Mouse (Mus musculus): ENCODE results near the gene Setdb2. TPM values are rescaled to one million over a fixed set of nuclear protein-coding genes. Genes with fewer than 3 reads are reported as not detected.

Gene Setdb2
- polyA plus RNA-seq (2015; fragmentation: Nextera tagmentation; extraction: Ambion mirVana) = 8.2 and 8.3 TPM in 2 replicates

DNA sequence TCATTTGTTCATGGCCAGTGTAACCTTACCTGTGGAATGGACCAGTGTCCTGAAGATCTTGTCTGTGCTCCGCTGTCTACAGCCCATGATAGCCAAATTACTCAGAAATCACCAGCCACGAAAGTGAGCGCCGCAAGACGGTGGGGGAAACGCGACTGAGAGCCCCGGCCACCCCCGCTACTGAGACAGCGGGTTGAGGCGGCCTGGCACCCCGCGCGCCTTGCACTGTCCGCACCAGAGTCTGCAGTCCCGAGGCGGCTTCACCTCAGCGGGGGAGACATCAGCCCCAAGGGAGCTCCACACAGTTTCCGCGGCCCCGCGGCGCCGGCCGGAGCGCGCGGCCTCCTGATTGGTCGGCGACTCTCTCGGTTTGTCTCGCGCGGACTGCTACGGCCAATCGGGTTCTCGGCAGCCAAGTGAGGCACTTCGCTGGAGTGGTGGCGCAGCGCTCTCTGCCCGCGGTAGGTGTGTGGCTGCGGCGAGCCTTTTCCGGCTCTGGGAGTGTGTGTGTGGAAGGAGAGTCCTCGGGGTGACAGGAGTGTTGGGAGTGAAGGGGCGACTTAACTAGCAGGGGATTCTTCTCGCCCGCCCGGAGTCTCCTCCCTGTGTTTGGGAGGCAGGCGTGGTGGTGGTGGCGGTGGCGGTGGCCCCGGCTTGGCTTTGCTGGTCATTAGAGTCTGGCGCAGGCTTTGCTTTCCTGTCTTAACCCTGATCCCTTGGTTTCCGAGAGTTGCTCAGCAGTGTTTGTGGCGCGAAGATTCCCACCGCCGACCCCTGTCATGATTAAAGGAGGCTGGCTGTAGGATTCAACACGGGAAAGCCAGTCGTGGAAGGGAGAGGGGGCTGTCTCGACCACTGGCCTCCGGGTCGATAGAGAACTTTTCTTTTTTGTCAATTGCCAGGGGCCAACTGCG is at the start of gene Setdb2, which contains the start of gene Cab39l:
TSS of gene Setdb2 (minus strand) at position 327 of the 914 bp plus-strand sequence.
TSS of gene Cab39l (plus strand) at position 415 of the 914 bp plus-strand sequence.
- Histone ChIP-seq H3K27me3 (no peaks in the 10 kb centered on the region), H3K4me2 (peak within 1 kb of the TSS; percentile 88), H3K4me1 (replicated peaks) (peaks cover 17% of the 10 kb centered on the region), H3K4me3 (peak within 1 kb of the TSS; percentile 66), H3K9me3 (no peaks in the 10 kb centered on the region), H3K9ac (peak within 1 kb of the TSS; percentile 83), H3K27ac (peak within 1 kb of the TSS; percentile 83), H3K36me3 (no peaks in the 10 kb centered on the region)
- ATAC-seq (ENCODE audit: low FRiP score) = peak; percentile 100
- WGBS = under 1% methylated on average over 65 of the region's 66 CpGs

DNA sequence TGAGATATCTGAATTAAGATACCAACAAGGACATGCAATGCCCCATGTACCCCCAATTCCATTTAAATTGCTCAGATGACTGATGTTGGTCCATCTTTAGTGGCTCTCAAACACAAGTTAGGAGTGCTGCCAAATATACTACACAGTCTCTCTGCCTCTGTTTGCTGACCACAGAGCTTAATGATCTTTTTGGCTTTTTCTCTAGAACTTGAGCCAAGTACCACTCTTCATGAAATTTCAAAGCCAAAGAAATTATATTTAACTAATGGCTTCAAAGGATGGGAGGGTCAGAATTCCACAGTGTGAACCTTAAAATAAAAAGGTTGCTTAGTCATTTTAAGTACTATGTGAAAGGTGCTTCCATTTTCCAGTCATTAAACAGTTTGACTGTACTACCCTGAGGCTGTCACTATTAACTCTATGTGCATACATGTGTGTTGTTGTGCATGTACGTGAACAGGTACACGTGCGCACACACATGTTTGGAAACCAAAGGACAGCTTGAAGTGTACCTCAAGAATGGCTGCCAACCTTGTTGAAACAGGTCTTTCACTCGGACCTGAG is 44.6 kb upstream of the Setdb2 start:
- H3K4me2 ChIP-seq = no peak overlapping the region
- no peak for ATAC-seq (ENCODE audit: low FRiP score)

DNA sequence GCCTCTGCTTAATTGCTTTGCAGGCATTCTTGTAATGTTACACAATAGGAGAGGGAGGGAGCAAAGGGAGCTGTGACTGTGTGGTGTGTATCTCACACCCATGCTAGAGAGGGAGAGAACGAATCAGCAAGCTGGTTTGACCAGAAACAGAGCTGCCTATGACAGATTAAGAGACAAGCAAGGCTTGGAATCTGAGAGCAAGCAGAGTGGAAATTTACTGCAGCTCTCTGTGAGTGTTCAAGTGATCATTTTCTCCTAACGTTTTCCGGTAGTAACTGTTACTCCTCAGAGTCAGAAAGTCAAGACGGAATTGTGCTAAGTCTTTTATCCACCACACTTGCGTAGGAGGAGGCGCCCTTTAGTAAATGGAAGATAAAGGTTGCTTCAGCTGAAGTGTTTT is 38.0 kb upstream of the Setdb2 start:
- 68% methylated on average over 6 of the region's 6 CpGs for WGBS
- H3K4me1 ChIP-seq (replicated peaks) = no peaks in the 10 kb centered on the region
- no peaks in the 10 kb centered on the region for H3K9me3 ChIP-seq
- H3K27me3 ChIP-seq = no peaks in the 10 kb centered on the region
- no peak for ATAC-seq (ENCODE audit: low FRiP score)
- H3K4me2 ChIP-seq = no peak overlapping the region
- no peak overlapping the region for H3K4me3 ChIP-seq
- H3K9ac ChIP-seq = no peak overlapping the region
- no peak overlapping the region for H3K27ac ChIP-seq
- H3K36me3 ChIP-seq = no peaks in the 10 kb centered on the region

More for the DNA sequence above, 44.6 kb upstream of the Setdb2 start:
- Histone ChIP-seq H3K4me1 (replicated peaks) (no peaks in the 10 kb centered on the region), H3K9ac (no peak overlapping the region), H3K9me3 (no peaks in the 10 kb centered on the region), H3K36me3 (no peaks in the 10 kb centered on the region), H3K27me3 (no peaks in the 10 kb centered on the region), H3K4me3 (no peak overlapping the region), H3K27ac (no peak overlapping the region)
- WGBS = 93% methylated on average over 4 of the region's 4 CpGs

DNA sequence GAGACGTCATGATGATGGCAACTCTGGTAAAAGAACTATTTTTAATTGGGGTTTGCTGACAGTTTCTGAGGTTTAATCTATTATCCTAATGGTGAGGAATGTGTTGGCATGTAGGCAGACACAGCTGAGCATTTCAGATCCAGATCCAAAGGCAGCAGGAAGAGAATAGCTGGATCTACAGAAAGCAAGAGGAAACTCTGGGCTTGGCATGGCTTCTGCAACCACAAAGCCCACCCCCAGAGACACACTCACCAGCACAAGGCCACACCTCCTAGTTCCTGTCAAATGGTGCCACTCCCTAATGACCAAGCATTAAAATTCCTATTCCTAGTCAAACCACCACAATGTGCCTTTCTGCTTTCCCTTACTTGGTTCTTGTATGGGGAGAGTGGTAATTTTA is 30.1 kb upstream of the Setdb2 start:
- no peaks in the 10 kb centered on the region for H3K9me3 ChIP-seq
- H3K4me2 ChIP-seq = no peak overlapping the region
- no peaks in the 10 kb centered on the region for H3K4me1 ChIP-seq (replicated peaks)
- H3K36me3 ChIP-seq = no peaks in the 10 kb centered on the region
- WGBS = 93% methylated on average over 1 of the region's 1 CpGs
- no peak overlapping the region for H3K9ac ChIP-seq
- no peak overlapping the region for H3K27ac ChIP-seq
- no peak overlapping the region for H3K4me3 ChIP-seq
- no peak for ATAC-seq (ENCODE audit: low FRiP score)
- H3K27me3 ChIP-seq = no peaks in the 10 kb centered on the region

DNA sequence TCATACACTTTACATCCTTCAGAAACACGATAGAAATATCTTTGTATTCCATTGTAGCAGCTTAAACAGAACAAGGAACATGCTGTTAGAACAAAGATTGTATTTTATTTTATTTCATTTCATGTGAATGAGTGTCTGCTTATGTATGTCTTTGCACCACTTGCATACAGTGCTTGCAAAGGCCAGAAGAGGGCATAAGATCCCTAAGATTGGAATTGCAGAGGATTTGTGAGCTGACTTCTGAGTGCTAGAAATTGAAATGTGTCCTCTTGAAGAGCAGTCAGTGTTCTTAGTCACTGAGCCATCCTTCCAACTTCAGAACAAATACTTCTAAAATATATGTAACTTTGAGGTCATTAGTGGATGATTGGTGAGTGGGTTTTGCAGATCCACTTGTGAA is 27.1 kb upstream of the Setdb2 start:
- no peak for ATAC-seq (ENCODE audit: low FRiP score)
- Histone ChIP-seq H3K4me2 (no peak overlapping the region), H3K27ac (no peak overlapping the region), H3K4me1 (replicated peaks) (no peaks in the 10 kb centered on the region), H3K36me3 (0 out of 2 replicates have a peak, but pooled peaks cover 2% of the 10 kb centered on the region), H3K9ac (no peak overlapping the region), H3K27me3 (no peaks in the 10 kb centered on the region), H3K4me3 (no peak overlapping the region), H3K9me3 (no peaks in the 10 kb centered on the region)
- 73% methylated on average over 1 of the region's 1 CpGs for WGBS

DNA sequence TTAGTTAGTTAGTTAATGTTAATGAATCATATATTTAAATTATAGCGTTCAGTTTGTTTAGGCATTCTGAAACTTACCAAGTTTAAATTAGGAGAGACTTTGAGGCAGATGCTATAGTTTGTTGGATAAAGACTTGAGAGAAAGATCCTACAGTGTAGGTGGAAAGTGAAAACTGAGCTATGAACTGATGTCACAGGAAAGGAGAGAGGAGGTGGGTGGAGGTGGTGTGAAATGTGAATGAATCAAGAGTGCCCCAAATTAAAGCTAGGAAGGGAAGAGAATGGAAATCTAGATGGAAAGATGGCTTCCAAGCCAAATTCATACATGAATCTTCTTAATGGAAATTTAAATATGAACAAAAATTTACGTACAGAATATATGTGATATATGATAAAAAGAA is 25.8 kb upstream of the Setdb2 start:
- Histone ChIP-seq H3K27ac (no peak overlapping the region), H3K4me2 (no peak overlapping the region), H3K36me3 (0 out of 2 replicates have a peak, but pooled peaks cover 5% of the 10 kb centered on the region), H3K9me3 (no peaks in the 10 kb centered on the region), H3K9ac (no peak overlapping the region), H3K27me3 (no peaks in the 10 kb centered on the region), H3K4me3 (no peak overlapping the region), H3K4me1 (replicated peaks) (no peaks in the 10 kb centered on the region)
- no peak for ATAC-seq (ENCODE audit: low FRiP score)
- WGBS = 96% methylated on average over 2 of the region's 2 CpGs

DNA sequence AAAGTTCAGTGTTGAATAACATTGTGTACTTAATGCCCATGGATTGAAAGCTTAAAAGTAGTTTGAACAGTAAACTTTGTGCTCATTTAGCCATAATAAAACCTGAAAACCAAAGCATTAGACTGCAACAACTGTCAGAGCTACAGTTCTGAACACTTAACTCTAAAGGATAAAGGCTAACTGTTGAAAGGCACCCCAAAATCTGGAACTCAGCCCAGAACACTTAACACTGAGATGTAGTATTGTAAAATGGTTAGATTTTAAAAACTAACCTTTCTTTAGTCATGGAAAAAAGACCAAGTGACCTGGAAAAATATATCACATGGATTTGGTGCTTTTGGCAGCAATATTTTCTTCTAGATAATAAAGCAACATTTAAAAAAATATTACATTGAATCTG is 7.3 kb upstream of the Setdb2 start:
- peaks cover 9% of the 10 kb centered on the region; the same call in 1 of the 2 replicates for H3K9me3 ChIP-seq
- no peaks in the 10 kb centered on the region for H3K4me1 ChIP-seq (replicated peaks)
- no peak overlapping the region for H3K9ac ChIP-seq
- no peak overlapping the region for H3K27ac ChIP-seq
- no peak overlapping the region for H3K4me3 ChIP-seq
- ATAC-seq (ENCODE audit: low FRiP score) = no peak
- H3K27me3 ChIP-seq = no peaks in the 10 kb centered on the region
- no peak overlapping the region for H3K4me2 ChIP-seq
- H3K36me3 ChIP-seq = no peaks in the 10 kb centered on the region

DNA sequence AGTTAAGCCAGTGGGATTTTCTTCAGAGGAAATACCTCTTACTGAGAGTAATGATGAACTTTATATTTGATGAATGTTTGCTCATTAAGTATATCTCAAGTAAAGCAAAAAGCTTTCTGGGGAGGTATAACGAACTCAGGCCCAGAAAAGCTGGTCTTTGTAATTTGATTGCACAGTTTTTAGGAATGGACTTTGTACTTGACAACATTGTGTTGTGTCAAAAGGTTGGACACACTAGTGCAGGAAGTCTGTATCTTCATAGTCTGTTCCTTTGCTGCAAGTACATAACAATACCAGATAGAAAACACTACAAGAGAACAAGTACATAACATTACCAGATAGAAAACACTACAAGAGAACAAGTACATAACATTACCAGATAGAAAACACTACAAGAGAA is 4.7 kb upstream of the Setdb2 start:
- WGBS = 90% methylated on average over 1 of the region's 1 CpGs

DNA sequence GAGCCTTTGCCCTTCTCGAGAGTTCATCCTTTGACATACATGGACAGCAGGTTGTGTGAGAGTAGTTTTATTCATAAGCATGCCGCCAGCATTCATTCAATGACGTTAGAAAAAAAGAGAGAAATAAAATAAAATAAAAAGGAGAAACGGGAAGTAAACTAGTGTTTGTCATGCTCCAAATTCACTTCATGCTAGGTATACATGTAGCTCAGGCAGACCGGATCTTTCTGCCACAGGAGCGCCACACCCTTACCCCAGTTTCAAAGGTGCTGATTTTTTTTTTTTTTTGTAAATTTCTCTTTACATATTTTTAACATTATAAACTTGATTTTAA is 755 bp upstream of the Setdb2 start:
- H3K9ac ChIP-seq = peak overlapping the region; percentile 83
- ATAC-seq (ENCODE audit: low FRiP score) = no peak
- no peaks in the 10 kb centered on the region for H3K27me3 ChIP-seq
- H3K4me3 ChIP-seq = peak overlapping the region; percentile 66
- 14% methylated on average over 6 of the region's 6 CpGs for WGBS
- peak overlapping the region; percentile 83; the same call in 1 of the 2 replicates for H3K27ac ChIP-seq
- H3K9me3 ChIP-seq = no peaks in the 10 kb centered on the region
- peak overlapping the region; percentile 88 for H3K4me2 ChIP-seq
- H3K36me3 ChIP-seq = no peaks in the 10 kb centered on the region
- H3K4me1 ChIP-seq (replicated peaks) = peaks cover 17% of the 10 kb centered on the region

More for the DNA sequence above, 4.7 kb upstream of the Setdb2 start:
- Histone ChIP-seq H3K9me3 (peaks cover 9% of the 10 kb centered on the region; the same call in 1 of the 2 replicates), H3K27ac (no peak overlapping the region), H3K36me3 (no peaks in the 10 kb centered on the region), H3K4me3 (no peak overlapping the region), H3K4me2 (no peak overlapping the region), H3K27me3 (no peaks in the 10 kb centered on the region), H3K4me1 (replicated peaks) (peaks cover 4% of the 10 kb centered on the region; the same call in 1 of the 2 replicates), H3K9ac (no peak overlapping the region)
- no peak for ATAC-seq (ENCODE audit: low FRiP score)

DNA sequence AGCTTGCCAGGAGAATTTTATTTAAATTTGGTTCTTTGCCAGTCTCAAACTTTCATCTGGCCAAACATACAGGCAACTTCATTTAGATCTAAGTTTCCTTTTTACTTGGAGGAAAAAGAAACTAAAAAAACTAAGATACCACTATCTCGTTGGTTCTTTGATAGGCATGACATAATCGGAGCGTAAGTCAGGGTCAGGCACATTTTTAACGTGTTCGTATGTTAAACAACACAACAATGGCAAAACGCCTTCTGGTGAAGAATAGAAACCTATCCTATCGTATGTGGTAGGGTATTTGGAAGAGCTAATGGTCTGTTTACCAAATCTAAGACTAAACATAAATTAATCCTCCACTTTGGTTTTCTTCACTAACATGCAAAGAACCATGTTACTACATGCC is 645 bp downstream of the Setdb2 start:
- H3K4me2 ChIP-seq = peak overlapping the region; percentile 88
- H3K4me3 ChIP-seq = peak overlapping the region; percentile 66
- H3K9me3 ChIP-seq = no peaks in the 10 kb centered on the region
- peak overlapping the region; percentile 83 for H3K9ac ChIP-seq
- H3K4me1 ChIP-seq (replicated peaks) = peaks cover 17% of the 10 kb centered on the region
- no peak for ATAC-seq (ENCODE audit: low FRiP score)
- 24% methylated on average over 7 of the region's 7 CpGs for WGBS
- no peaks in the 10 kb centered on the region for H3K27me3 ChIP-seq
- H3K36me3 ChIP-seq = no peaks in the 10 kb centered on the region
- no peak overlapping the region for H3K27ac ChIP-seq

DNA sequence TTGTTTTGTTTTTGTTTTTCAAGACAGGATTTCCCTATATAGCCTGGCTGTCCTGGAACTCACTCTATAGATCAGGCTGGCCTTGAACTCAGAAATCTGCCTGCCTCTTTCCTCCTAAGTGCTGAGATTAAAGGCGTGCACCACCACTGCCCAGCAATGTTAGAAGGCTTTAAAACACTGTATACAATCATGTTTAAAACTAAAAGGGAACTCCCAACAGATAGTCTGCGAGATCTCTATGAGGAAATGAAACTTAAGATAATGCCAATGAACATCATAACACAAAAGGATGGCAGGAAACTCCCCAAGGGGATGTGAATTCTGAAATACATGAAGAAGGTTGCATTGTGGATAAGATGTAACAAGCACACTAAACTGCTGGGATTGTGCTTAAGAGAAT is 2.2 kb downstream of the Setdb2 start:
- no peak overlapping the region for H3K4me3 ChIP-seq
- H3K36me3 ChIP-seq = no peaks in the 10 kb centered on the region
- H3K4me1 ChIP-seq (replicated peaks) = peaks cover 17% of the 10 kb centered on the region
- H3K27ac ChIP-seq = no peak overlapping the region
- no peak for ATAC-seq (ENCODE audit: low FRiP score)
- H3K27me3 ChIP-seq = no peaks in the 10 kb centered on the region
- H3K9ac ChIP-seq = no peak overlapping the region
- H3K9me3 ChIP-seq = no peaks in the 10 kb centered on the region
- H3K4me2 ChIP-seq = no peak overlapping the region
- WGBS = 87% methylated on average over 2 of the region's 2 CpGs

DNA sequence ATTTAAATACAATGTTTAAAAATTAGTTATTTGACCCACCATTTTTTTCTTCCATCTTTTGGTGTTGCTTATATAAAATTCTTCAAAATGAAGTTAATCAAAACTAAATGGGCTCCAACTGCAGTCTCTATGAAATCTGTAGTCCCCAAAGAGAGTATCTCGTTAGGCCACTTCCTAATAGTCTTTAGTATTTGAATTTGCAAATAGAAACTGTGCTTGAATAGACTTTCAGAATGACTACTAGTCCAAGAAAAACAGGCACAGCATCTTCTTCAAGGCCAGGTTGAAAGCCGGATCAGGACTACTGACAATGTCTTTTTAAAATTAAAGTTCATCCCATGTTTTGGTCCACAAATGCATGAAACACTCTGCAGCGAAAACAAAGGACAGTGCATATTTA is 3.3 kb downstream of the Setdb2 start:
- 93% methylated on average over 3 of the region's 3 CpGs for WGBS
- Histone ChIP-seq H3K9me3 (no peaks in the 10 kb centered on the region), H3K4me2 (no peak overlapping the region), H3K9ac (no peak overlapping the region), H3K36me3 (no peaks in the 10 kb centered on the region), H3K4me3 (no peak overlapping the region), H3K27me3 (no peaks in the 10 kb centered on the region), H3K4me1 (replicated peaks) (peaks cover 17% of the 10 kb centered on the region), H3K27ac (no peak overlapping the region)
- no peak for ATAC-seq (ENCODE audit: low FRiP score)

DNA sequence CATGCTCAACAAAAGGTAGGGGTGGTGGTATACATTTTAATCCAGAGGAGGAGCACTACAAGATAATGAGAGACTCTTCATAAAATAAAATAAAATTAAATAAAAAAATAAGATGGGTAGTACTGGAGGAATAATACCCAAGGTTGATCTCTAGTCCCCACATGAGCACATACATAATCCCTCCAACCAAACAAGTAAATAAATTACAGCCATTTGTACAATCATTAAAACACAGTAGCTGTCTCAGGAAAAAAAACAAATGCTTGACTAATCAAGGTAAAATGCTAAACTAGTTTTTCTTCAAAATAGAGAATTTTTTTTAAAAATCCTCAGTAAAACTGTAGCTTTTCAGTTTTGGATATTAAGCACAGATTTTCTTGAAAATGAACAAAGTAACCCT is 5.5 kb downstream of the Setdb2 start:
- H3K27ac ChIP-seq = no peak overlapping the region
- no peaks in the 10 kb centered on the region for H3K27me3 ChIP-seq
- no peaks in the 10 kb centered on the region for H3K36me3 ChIP-seq
- no peak overlapping the region for H3K4me3 ChIP-seq
- no peak overlapping the region for H3K9ac ChIP-seq
- peaks cover 11% of the 10 kb centered on the region for H3K4me1 ChIP-seq (replicated peaks)
- ATAC-seq (ENCODE audit: low FRiP score) = no peak
- H3K9me3 ChIP-seq = no peaks in the 10 kb centered on the region
- no peak overlapping the region for H3K4me2 ChIP-seq

Data from hindbrain, embryonic 13.5 days (tissue).